Mouse (Mus musculus): ENCODE results near the gene Irx4. TPM values are rescaled to one million over a fixed set of nuclear protein-coding genes. Genes with fewer than 3 reads are reported as not detected.

Gene Irx4
- not detected in 2 replicates for polyA plus RNA-seq (2011; ENCODE audit: insufficient read depth, insufficient read length, low replicate concordance, missing spikeins)

DNA sequence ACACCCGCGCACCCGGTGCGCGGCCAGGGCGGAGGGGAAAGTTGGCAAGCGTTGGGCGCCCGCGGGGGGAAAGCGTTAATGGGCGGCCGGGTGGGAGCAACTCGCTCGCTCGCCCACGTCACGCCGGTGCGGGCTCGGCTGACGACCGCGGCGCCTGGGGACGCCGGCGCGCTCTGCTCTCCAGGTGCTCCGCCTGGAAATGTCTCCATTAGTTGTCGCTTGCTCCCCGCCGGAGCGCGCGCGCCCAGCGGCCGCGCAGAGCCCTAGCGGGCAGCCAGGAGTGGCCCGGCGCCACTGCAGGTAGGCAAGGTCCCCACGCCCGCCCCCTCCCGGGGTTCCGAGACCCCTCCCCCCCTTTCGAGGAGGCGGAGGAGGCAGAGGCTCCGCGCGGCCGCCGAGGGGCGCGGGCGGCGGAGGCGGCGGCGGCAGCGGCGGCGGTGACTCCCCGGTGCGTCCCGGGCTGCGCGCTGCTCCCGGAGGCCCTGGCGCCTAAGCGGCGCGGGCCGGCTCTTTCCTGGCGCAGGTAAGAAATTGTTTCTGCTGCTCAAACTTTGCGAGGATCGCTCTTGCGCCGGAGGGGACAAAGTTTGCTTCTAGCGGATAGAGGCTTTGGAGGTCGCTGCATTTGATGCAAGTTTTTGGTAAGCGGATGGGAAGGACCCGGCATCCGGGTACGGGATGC lies at the start of gene Irx4:
Irx4 (plus strand) TSS at position 126 of the 682 bp plus-strand sequence.
- Histone ChIP-seq H3K27ac (ENCODE audit: control insufficient read depth, insufficient read depth, low read depth, low read length, poor library complexity) (no peak within 1 kb of the TSS), H3K4me1 (ENCODE audit: control insufficient read depth, insufficient read depth, low read length) (no peaks in the 10 kb centered on the region), H3K4me3 (replicated peaks; ENCODE audit: control insufficient read depth, low read depth, low read length) (no peak within 1 kb of the TSS)
- WGBS, result 2% methylated on average over 86 of the region's 86 CpGs
- TF ChIP-seq POLR2A (IDR thresholded peaks at IDR 0.05; ENCODE audit: borderline replicate concordance, control insufficient read depth, low read depth, low read length) (no peak), CTCF (IDR thresholded peaks at IDR 0.05; ENCODE audit: control insufficient read depth, insufficient read depth, low read length) (no peak)

DNA sequence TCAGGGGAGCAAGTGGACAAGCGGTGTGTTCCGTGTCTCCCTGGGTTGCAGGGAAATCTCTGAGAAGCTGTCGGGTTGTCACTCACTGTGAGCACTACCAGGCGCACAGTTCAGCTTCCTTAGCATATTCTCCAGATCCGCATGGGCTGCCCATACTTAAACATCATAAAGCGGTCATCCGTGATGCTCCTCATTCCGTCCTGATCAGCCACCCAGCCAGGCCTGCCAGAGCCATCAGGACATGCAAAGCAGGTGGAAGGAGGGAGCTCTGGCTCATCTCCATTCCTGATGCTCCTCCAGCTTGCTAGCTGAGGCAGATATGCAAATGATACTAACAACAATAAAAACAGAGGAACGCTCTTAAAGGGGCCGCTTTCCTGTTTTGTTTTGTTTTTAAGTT lies 46.0 kb upstream of the Irx4 start:
- no peak overlapping the region for H3K27ac ChIP-seq (ENCODE audit: control insufficient read depth, insufficient read depth, low read depth, low read length, poor library complexity)
- H3K4me1 ChIP-seq (ENCODE audit: control insufficient read depth, insufficient read depth, low read length), result no peaks in the 10 kb centered on the region
- TF ChIP-seq POLR2A (IDR thresholded peaks at IDR 0.05; ENCODE audit: borderline replicate concordance, control insufficient read depth, low read depth, low read length), result no peak
- no peak for TF ChIP-seq CTCF (IDR thresholded peaks at IDR 0.05; ENCODE audit: control insufficient read depth, insufficient read depth, low read length)
- no peak overlapping the region for H3K4me3 ChIP-seq (replicated peaks; ENCODE audit: control insufficient read depth, low read depth, low read length)
- WGBS, result 67% methylated on average over 10 of the region's 10 CpGs

DNA sequence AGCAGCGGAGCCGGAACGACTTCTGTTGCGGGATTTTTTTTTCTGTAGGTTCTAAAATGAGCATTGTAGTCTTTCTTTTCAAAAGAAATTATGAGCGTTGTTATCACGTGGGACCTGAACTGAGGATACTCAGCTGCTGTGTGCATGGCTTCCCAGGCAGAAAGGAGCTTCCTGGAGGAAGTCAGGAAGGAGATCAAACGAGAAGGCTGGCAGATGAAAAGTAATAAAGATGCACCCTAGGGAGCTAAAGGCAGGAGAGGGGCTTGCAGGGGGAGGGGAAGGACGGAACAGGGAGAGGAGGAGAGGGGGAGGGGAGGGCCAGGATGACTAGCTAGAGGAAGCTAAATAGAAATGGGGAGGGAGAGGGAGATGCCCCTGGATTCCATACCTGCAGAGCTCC lies 23.8 kb upstream of the Irx4 start:
- WGBS, result 57% methylated on average over 8 of the region's 8 CpGs
- H3K4me3 ChIP-seq (replicated peaks; ENCODE audit: control insufficient read depth, low read depth, low read length), result no peak overlapping the region
- no peak for TF ChIP-seq CTCF (IDR thresholded peaks at IDR 0.05; ENCODE audit: control insufficient read depth, insufficient read depth, low read length)
- no peak for TF ChIP-seq POLR2A (IDR thresholded peaks at IDR 0.05; ENCODE audit: borderline replicate concordance, control insufficient read depth, low read depth, low read length)
- no peaks in the 10 kb centered on the region for H3K4me1 ChIP-seq (ENCODE audit: control insufficient read depth, insufficient read depth, low read length)
- H3K27ac ChIP-seq (ENCODE audit: control insufficient read depth, insufficient read depth, low read depth, low read length, poor library complexity), result no peak overlapping the region

DNA sequence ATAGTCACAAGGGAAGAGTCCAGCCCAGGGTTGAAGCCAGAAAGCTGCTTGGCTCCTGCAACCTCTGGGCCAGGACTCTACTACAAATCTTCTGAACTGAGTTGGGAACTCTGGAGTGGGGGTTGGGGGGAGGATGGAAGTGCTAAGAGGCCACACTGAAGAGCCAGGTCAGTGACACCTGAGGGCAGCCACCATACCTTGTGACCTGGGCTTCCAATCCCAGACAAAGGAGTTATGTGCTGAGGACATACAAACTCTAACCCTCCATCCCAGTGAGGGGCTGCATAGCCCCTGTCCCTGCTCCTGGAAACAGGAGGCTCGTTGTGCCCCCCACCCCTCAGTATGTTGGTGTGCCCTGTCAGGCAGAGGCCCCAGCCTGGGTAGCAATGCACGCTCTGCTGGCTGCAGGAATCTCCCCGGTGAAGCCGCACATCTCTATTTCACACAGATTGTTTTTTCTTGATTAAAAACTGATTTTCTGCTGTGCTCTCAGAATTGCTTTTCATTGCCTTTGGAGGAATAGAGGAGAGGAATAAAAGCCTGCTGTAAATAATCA lies 21.0 kb upstream of the Irx4 start:
- no peaks in the 10 kb centered on the region for H3K4me1 ChIP-seq (ENCODE audit: control insufficient read depth, insufficient read depth, low read length)
- H3K27ac ChIP-seq (ENCODE audit: control insufficient read depth, insufficient read depth, low read depth, low read length, poor library complexity), result no peak overlapping the region
- no peak overlapping the region for H3K4me3 ChIP-seq (replicated peaks; ENCODE audit: control insufficient read depth, low read depth, low read length)
- TF ChIP-seq CTCF (IDR thresholded peaks at IDR 0.05; ENCODE audit: control insufficient read depth, insufficient read depth, low read length) (no peak), POLR2A (IDR thresholded peaks at IDR 0.05; ENCODE audit: borderline replicate concordance, control insufficient read depth, low read depth, low read length) (no peak)
- 72% methylated on average over 4 of the region's 4 CpGs for WGBS

DNA sequence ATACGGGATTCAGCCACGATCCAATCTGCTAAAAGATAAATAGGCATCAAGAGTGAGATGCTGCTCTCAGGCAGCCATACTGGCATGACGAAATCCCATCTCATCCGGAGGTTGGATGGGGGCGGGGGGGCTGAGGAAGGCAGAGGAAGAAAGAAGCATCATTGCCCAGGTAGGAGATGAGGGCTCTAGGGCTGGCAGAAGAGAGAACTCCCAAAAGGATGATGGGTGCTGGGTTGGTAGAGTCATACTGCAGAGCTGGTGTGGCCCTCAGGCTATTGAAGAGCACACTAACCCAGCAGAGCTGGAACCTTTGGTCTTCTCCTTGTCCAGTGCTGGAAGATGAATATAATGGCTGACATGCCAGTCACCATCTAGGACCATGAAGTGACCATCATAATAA lies 17.7 kb upstream of the Irx4 start:
- no peak overlapping the region for H3K4me3 ChIP-seq (replicated peaks; ENCODE audit: control insufficient read depth, low read depth, low read length)
- 87% methylated on average over 5 of the region's 5 CpGs for WGBS
- no peak overlapping the region for H3K27ac ChIP-seq (ENCODE audit: control insufficient read depth, insufficient read depth, low read depth, low read length, poor library complexity)
- TF ChIP-seq CTCF (IDR thresholded peaks at IDR 0.05; ENCODE audit: control insufficient read depth, insufficient read depth, low read length) (no peak), POLR2A (IDR thresholded peaks at IDR 0.05; ENCODE audit: borderline replicate concordance, control insufficient read depth, low read depth, low read length) (no peak)
- H3K4me1 ChIP-seq (ENCODE audit: control insufficient read depth, insufficient read depth, low read length), result no peaks in the 10 kb centered on the region

DNA sequence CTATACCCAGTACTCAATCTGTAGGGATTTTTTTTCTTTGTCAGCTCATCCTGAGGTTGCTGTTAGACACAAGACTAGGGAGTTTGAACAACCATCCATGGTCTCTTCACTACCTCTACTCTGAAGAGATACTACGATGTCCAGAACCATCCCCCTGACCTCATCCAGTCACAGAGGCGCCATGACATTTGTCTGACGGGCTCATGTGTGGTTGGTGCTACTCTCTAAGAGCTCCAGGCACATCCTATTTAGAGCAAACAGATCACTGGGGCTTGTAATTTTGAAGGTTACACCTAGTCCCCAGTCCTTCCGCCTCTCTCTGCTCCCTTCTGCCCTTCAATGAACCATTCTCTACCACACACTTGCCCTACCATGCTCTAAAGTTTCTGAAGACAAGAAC lies 13.3 kb upstream of the Irx4 start:
- TF ChIP-seq POLR2A (IDR thresholded peaks at IDR 0.05; ENCODE audit: borderline replicate concordance, control insufficient read depth, low read depth, low read length), result no peak
- no peak for TF ChIP-seq CTCF (IDR thresholded peaks at IDR 0.05; ENCODE audit: control insufficient read depth, insufficient read depth, low read length)
- H3K4me3 ChIP-seq (replicated peaks; ENCODE audit: control insufficient read depth, low read depth, low read length), result no peak overlapping the region
- 82% methylated on average over 4 of the region's 4 CpGs for WGBS
- H3K4me1 ChIP-seq (ENCODE audit: control insufficient read depth, insufficient read depth, low read length), result no peaks in the 10 kb centered on the region
- H3K27ac ChIP-seq (ENCODE audit: control insufficient read depth, insufficient read depth, low read depth, low read length, poor library complexity), result no peak overlapping the region

DNA sequence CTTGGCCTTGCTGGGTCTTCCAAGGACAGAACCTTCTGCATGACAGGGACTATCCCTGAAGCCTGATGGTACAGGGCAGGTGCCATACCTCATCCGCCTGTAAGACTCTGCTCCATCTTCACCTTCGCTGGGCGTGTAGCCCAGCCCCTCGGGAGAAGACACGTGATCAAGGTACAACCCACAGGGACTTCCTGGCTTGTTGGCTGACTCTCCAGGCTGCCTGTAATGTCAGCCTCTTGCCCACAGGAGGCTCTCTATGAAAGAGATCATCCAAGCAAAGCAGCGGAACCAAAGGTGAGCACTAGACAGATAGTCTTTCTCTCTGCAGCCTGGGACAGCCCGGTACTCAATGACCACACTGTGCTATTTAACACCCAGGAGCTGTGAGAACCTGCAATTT lies 9.1 kb upstream of the Irx4 start:
- Histone ChIP-seq H3K4me3 (replicated peaks; ENCODE audit: control insufficient read depth, low read depth, low read length) (no peak overlapping the region), H3K27ac (ENCODE audit: control insufficient read depth, insufficient read depth, low read depth, low read length, poor library complexity) (no peak overlapping the region), H3K4me1 (ENCODE audit: control insufficient read depth, insufficient read depth, low read length) (no peaks in the 10 kb centered on the region)
- TF ChIP-seq CTCF (IDR thresholded peaks at IDR 0.05; ENCODE audit: control insufficient read depth, insufficient read depth, low read length), result no peak
- TF ChIP-seq POLR2A (IDR thresholded peaks at IDR 0.05; ENCODE audit: borderline replicate concordance, control insufficient read depth, low read depth, low read length), result no peak
- 34% methylated on average over 7 of the region's 7 CpGs for WGBS

DNA sequence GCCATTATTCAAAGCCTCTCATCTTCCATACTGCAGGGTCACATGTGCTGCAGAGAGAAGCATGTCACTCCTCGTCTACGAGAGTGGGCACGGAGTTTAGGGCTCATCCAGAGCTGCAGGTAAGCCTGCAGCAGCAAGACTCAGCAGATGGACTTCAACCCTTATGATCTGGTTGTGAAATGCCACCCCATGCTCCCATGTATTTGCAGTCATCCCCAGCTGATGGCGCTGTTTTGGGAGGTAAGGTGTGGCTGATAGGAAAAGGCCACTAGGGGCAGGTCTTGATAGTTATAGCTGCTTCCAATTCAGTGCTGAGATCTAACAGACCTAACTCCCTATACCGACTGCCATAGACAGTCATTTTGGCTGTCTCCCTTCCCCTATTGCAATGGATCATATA lies 8.3 kb upstream of the Irx4 start:
- H3K27ac ChIP-seq (ENCODE audit: control insufficient read depth, insufficient read depth, low read depth, low read length, poor library complexity), result no peak overlapping the region
- WGBS, result 54% methylated on average over 5 of the region's 5 CpGs
- TF ChIP-seq POLR2A (IDR thresholded peaks at IDR 0.05; ENCODE audit: borderline replicate concordance, control insufficient read depth, low read depth, low read length) (no peak), CTCF (IDR thresholded peaks at IDR 0.05; ENCODE audit: control insufficient read depth, insufficient read depth, low read length) (no peak)
- no peaks in the 10 kb centered on the region for H3K4me1 ChIP-seq (ENCODE audit: control insufficient read depth, insufficient read depth, low read length)
- H3K4me3 ChIP-seq (replicated peaks; ENCODE audit: control insufficient read depth, low read depth, low read length), result no peak overlapping the region

Data from bone marrow, adult 2 months (tissue).